Mouse (Mus musculus) erythroblast, adult 5-6 weeks (primary cell): Measurements from ENCODE around the gene Ubl3. TPM values are rescaled to one million over a fixed set of nuclear protein-coding genes. Genes with fewer than 3 reads are reported as not detected.

ENCODE experiments used
- ATAC-seq: replicated peaks from 2 replicates; pipeline ENCODE4 v1.8.0; 2016; ENCODE audit warnings: moderate number of reproducible peaks, mild to moderate bottlenecking, moderate TSS enrichment, inconsistent platforms; ENCODE audit not compliant: poor library complexity, low FRiP score, severe bottlenecking
- total RNA-seq, 2 experiments: library from RNA; stranded (forward) in 1 of 2; stranded (reverse) in 1 of 2; fragments of 150-400 nt in 1 of 2; fragments of 200-764, 138-1000 nt in 1 of 2; gene quantifications; 2 replicates each; pipeline versions ENCODE4 v1.2.3 to v1.2.4; 2015 to 2017; ENCODE audit warnings: low replicate concordance in 2 of 2

The Ubl3 gene
- total RNA-seq, 2 experiments from 2014 or later = 12.9 to 21.5 TPM

DNA sequence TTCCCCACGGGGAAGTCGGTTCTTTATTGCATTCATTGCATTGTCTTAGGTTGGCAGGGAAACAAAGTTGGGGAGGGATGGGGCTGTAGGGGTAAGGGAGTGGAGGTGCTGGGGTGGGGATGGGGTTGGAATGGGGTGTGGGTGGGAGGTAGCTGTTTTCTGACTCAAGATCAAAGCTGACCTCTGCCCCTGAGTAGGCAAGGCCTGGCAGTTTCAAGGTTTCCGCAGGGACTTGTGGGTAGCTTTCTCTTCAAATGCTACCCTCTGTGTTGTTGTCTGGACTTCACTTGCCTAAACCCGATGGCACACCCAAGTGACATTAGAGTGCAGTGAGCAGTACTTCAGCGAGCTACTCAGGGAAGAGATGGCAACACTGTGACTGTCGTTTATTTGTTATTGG, 13.0 kb upstream of the Ubl3 start:
- ATAC-seq = no peak

DNA sequence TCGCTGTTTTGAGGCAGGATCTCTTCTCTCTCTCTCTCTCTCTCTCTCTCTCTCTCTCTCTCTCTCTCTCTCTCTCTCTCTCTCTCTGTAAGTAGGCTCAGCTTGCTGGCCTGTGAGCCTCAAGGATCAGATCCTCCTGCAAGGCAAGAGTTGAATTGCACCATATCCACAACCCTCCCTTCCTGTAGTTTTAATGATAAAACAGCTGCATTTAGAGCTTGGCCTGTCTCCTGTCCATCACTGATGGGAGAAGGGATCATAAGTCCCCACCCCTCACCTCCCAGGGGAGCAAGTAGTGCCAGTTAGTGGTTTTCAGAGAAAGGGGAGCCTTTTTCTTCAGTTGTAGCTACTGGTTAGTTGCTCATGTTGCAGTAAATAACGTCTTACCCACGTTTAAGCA, 11.5 kb upstream of the Ubl3 start:
- no peak for ATAC-seq

DNA sequence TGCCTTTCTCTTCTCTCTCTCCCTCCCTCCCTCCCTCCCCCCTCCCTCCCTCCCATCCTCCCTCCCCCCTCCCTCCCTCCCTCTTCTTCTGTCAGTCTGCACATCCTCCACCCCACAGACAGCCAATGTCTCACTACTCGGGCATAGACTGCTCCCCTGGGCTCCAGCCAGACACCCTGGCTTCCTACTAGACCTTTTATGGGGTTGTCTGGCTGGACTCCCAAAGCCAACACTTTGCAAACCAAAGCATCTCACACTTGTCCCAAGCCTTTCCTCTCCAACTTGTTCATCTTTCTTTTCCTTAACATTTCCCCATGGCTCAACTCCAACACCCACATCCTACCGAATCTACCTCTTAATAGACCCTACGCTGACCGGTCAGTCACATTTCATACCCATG, 10.7 kb upstream of the Ubl3 start:
- no peak for ATAC-seq

DNA sequence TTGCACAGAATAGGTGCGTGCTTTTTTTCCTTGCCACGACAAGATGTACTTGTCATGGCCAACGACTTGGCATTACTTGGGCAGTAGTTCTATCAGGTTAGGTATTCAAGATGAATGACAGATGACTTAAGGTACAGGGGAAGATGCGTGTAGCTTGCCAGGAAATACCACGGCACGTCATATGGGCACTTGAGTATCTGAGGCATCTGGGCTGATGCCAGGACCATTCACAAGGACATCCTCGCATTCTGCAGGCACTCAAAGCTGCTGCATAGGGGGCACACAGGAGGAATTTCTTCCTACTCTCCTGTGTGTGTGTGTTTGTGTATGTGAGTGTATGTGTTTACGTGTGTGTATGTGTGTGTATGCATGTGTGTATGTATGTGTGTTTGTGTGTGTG, 9.6 kb upstream of the Ubl3 start:
- ATAC-seq = no peak

GRCm38 (mm10) chr5:148559261-148559958, 6.8 kb upstream of the Ubl3 start:
- no peak for ATAC-seq

DNA sequence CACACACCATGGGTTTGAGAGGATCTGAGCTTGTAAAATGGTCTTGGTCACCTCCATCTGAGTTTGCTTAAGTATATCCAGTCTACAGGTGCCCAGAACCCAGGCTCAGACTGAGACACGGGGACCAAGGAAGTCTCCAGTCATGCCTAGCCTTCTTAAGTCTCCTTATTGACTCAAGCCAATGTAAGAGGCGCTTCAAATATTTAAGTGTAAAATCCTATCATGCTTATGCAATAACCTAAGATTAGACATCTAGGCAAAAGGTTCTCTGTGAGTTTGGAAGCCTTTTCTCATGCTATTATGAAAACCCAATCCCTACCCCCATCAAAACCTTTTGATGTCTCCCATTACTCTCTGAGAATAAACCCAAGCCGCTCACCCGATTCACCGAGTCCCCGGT, 5.9 kb upstream of the Ubl3 start:
- ATAC-seq = no peak

- ATAC-seq = no peak
Measured at GRCm38 (mm10) chr5:148556509-148556908, 3.9 kb upstream of the Ubl3 start.

DNA sequence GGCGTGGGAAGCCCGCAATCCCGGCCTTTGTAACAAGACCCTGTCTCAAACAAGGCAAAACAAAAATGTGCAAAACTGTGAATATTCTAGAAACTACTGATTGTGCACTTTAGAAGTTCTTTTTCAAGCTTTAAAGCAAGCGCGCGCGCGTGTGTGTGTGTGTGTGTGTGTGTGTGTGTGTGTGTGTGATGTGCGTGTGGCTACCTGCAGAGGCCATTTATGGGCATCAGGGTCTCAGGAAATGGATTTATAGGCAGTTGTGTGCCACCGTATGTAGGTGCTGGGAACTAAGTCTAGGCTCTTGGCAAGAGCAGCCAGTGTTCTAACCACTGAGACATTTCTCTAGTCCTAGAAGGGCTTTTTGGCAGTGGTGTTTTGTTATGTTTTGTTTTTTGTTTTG, 2.6 kb upstream of the Ubl3 start:
- no peak for ATAC-seq

DNA sequence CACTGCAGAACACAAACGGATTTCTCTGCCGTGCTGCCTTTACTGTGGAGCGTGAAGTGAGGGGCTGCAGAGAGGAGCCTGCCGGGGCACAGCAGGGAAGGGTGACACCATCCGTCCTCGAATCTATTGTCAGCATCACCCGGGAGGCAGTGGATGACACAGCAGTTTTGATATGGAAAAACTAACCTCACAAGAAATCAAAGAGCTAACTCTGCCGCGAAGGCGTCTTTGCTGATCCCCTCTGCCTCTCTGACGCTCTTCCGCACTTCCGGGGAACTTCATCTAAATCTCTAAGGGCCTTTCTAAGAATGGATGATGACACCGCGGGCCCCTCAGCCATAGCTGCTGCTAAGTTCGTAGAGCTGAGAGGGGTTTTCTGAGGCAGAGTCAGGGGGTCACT, 2.1 kb upstream of the Ubl3 start:
- no peak for ATAC-seq

- no peak for ATAC-seq
Measured at GRCm38 (mm10) chr5:148554242-148554641, 1.7 kb upstream of the Ubl3 start.

DNA sequence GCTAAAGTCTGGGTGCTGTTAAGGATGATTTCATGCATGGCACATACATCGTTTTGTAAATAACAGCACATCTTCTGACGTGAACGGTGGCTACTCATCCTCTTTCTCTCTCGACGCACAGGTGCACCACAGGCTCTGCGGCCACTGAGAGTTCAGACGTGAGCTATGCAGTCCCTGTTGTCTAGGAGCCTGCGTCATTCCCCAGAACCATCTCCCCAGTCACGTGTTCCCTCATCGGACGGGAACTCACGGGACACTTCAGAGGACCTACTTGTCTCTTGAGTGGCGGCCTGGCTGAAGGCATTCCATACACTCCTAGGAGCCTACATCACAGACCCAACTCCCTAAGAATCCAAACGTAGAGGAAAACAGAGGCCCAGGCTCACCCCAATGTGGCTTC, 1.1 kb upstream of the Ubl3 start:
- ATAC-seq = no peak

DNA sequence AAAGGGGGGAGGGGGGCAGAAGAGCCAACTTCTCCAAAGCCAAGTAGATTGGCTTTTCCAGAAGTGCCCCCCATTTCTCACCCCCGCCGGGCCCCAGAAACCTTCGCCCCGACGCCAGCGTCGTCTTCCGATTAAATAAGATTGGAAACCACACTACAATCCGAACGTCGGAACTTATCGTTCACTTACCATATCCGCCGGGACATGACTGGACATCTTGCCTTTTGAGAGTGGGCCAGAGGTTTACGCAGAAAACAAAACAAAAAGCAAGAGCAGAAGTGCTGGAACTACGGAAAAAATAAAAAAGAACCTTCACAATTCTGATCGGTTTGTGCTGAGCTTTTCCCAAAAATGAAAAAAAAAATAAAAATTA, 839 bp downstream of the Ubl3 start:
- ATAC-seq = no peak

DNA sequence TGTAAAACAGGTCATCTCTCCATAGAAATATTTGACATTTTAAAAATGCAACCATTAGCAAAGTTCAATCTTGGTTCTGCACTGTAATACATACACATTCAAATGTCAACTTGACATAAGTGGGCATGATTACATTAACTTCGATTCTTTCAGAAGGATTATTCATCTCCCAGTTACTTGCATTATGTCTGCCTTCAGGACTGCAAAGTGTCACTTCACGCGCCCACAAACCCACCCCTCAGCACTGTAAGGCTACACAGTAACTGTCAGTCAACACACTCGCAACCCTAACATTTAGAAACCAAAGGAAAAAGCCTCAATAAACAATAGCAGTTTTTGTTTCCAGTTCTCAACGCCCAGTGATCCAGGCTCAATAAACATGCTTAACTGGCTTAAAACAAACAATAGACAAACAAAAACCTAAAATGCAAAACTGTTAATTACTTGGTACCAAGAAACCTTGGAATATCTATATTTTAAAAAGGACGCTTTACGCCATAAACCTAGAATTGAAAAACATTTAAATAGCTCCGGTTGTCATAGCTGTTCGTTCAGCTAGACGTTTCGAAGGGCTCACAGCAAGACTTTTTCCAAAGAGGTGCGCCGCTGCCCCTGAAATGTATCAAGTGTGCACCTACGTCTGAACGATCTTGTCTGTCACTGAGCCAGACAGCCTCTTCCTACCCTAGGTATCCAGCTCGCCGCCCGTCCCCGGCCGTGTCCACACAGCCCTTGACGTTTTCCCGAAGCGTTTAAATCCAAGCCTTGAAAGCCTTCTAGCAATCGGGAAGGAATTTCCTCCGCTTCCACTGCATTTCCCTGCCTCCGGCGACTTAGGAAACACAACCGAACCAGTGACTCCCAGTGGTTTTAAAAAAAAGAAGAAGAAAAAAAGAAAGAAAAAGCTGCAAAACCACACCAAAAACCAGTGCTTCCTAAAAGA, 1.5 kb downstream of the Ubl3 start:
- no peak for ATAC-seq

DNA sequence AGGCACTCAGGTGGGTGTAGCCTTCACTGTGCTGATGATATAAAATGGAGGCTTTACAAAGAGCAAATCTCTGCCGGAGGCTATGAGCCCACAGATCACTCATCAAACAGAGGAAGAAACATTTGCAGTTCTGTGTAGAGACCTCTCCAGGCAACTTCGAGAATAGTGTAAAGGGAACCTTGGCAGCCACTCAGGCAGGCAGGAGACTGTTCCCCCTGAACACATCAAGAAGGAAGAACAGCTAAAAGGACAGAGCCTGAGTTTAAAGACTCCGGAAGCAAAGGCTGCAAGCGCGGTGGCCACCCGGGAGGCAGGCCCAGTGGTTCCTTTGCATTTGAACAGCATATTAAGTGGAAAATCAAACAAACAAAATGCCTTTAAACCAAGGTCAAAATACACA, 2.2 kb downstream of the Ubl3 start:
- no peak for ATAC-seq

- ATAC-seq = no peak
Measured at GRCm38 (mm10) chr5:148549307-148549706, 3.3 kb downstream of the Ubl3 start.

GRCm38 (mm10) chr5:148548568-148548967, 4.0 kb downstream of the Ubl3 start:
- no peak for ATAC-seq

DNA sequence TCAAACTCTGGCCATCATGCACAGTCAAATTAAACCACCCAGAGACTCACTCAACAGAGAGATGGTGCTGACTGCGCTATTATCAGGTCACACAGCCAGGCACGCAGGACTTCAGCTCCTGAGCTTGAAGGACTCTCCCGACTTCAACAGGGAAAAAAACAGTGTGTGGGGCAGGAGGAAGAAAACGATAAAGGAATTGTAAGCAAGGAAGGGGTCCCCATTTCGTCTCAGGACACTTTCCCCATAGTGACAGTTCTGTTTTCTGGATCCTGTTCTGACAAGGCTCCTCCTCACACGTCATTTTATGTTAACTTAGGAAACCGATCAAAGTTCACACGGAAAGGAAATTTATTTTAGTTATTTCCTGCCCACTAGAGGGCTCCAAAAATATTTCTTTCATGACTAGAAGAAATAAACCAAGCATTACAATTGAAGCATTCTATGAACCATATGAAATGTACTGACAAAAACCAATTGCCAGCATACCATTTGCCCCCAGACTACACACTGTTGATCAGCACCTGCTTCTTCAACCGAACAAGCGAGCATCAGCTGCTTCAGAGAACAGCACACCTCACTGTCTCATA, 4.6 kb downstream of the Ubl3 start:
- ATAC-seq = no peak

GRCm38 (mm10) chr5:148546970-148547369, 5.6 kb downstream of the Ubl3 start:
- no peak for ATAC-seq

GRCm38 (mm10) chr5:148544733-148545132, 7.9 kb downstream of the Ubl3 start:
- no peak for ATAC-seq

DNA sequence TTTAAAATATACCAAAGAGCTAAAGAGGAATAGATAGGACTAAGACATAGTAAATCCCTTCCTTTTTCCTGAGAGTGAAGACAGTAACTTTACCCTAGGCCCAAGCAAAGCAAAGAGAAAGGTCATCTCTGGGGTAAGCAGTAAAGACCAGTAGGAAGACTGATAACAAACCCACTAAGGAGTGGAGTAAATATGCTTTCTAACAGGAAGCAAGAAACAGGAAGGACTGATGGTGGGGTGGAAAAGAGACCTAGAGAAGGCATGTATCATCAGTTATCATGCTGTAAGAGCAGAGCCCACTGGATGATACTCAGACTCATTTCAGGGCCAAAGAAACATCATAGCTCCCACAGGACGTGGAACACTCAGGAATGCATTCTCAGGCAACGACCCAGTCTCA, 10.4 kb downstream of the Ubl3 start:
- no peak for ATAC-seq
